Mouse (Mus musculus) forebrain, embryonic 10.5 days (tissue): ENCODE data around the gene Vmn1r168. TPM values are rescaled to one million over a fixed set of nuclear protein-coding genes. Genes with fewer than 3 reads are reported as not detected.
"Not testable (repeated sequence)": the region's sequence is repeated elsewhere in the genome, so short reads cannot be mapped to it uniquely, and the experiment has no call there.

ENCODE experiments used
- DNase-seq: peaks from one replicate; pipeline ENCODE4 v3.0.0-alpha.2; 2017; ENCODE audit warnings: low spot score; ENCODE audit errors: extremely low spot score
- H3K27ac ChIP-seq: fragments of 300-500 bp; sonication (generic); 2 replicates; pipeline ENCODE4 v1.5.1; 2016; ENCODE audit warnings: mild to moderate bottlenecking
- H3K27me3 ChIP-seq: fragments of 300-500 bp; sonication (generic); 2 replicates; pipeline ENCODE4 v1.6.1; 2016; ENCODE audit warnings: mild to moderate bottlenecking; ENCODE audit not compliant: poor library complexity, severe bottlenecking
- H3K36me3 ChIP-seq: fragments of 300-500 bp; sonication (generic); replicated peaks from 2 replicates; pipeline ENCODE4 v1.6.1; 2016; ENCODE audit warnings: mild to moderate bottlenecking, moderate library complexity
- H3K4me1 ChIP-seq: fragments of 300-500 bp; sonication (generic); 2 replicates; pipeline ENCODE4 v1.6.1; 2016
- H3K4me3 ChIP-seq: fragments of 300-500 bp; sonication (generic); 2 replicates; pipeline ENCODE4 v1.5.1; 2016; ENCODE audit warnings: mild to moderate bottlenecking, moderate library complexity
- H3K9me3 ChIP-seq: fragments of 300-500 bp; sonication (generic); 2 replicates; pipeline ENCODE4 v1.6.1; 2016; ENCODE audit warnings: mild to moderate bottlenecking, moderate library complexity
- WGBS: fragments of 180-500 bp; shearing (Covaris S2); methylation state at CpG from one replicate; pipeline ENCODE4 v1.1.7; 2016; 5-methylcytosine and 5-hydroxymethylcytosine counted together
- polyA plus RNA-seq: library from polyadenylated mRNA; unstranded; fragments of >200 nt; fragmentation: Nextera tagmentation; extraction: Ambion mirVana; gene quantifications from 2 replicates; pipeline ENCODE4 v1.2.1, GENCODE M21; 2016

The Vmn1r168 gene
- polyA plus RNA-seq = not detected in 2 replicates

- not testable (repeated sequence) for H3K36me3 ChIP-seq, DNase-seq, H3K27ac ChIP-seq, H3K4me1 ChIP-seq, H3K4me3 ChIP-seq, H3K27me3 ChIP-seq
- H3K9me3 ChIP-seq = peaks cover 31% of the 10 kb centered on the region
- WGBS = no CpG with 5 or more reads among the region's 1 CpGs
These were observed at the start of gene Vmn1r168 for GRCm38 (mm10) chr7:23539432-23539831. Gene Vmn1r168 (plus strand): TSS chr7:23539732.

GRCm38 (mm10) chr7:23507106-23507505 lies 32.4 kb upstream of the Vmn1r168 start, which contains the start of gene Vmn1r167:
Gene Vmn1r167 (minus strand): TSS chr7:23507206.
- not testable (repeated sequence) for H3K27me3 ChIP-seq, H3K27ac ChIP-seq, DNase-seq, H3K36me3 ChIP-seq, H3K4me3 ChIP-seq, H3K4me1 ChIP-seq
- WGBS = 89% methylated on average over 2 of the region's 2 CpGs
- H3K9me3 ChIP-seq = peaks cover 45% of the 10 kb centered on the region

- peaks cover 33% of the 10 kb centered on the region; the same call in 1 of the 2 replicates for H3K9me3 ChIP-seq
- H3K27me3 ChIP-seq, H3K4me3 ChIP-seq, H3K36me3 ChIP-seq, H3K27ac ChIP-seq, H3K4me1 ChIP-seq, DNase-seq: not testable (repeated sequence)
- WGBS = 85% methylated on average over 1 of the region's 2 CpGs
These were observed 35.7 kb downstream of the Vmn1r168 start, which contains the start of gene Vmn1r169 for GRCm38 (mm10) chr7:23575226-23575625. Gene Vmn1r169 (plus strand): TSS chr7:23575526.

Other genes with a start within 250 kb of the Vmn1r168 start
- not detected in 2 replicates for gene Nlrp4e, start 238.5 kb upstream of the Vmn1r168 start, polyA plus RNA-seq
- gene Nlrp5, start 153.8 kb upstream of the Vmn1r168 start, polyA plus RNA-seq = not detected in 2 replicates
- not detected in 2 replicates for gene Vmn1r167, start 32.5 kb upstream of the Vmn1r168 start, polyA plus RNA-seq
- not detected in 2 replicates for gene Vmn1r169, start 35.8 kb downstream of the Vmn1r168 start, polyA plus RNA-seq
- not detected in 2 replicates for gene Vmn1r170, start 66.4 kb downstream of the Vmn1r168 start, polyA plus RNA-seq
- not detected in 2 replicates for gene Vmn1r171, start 91.0 kb downstream of the Vmn1r168 start, polyA plus RNA-seq
- gene Vmn1r172, start 118.6 kb downstream of the Vmn1r168 start, polyA plus RNA-seq = not detected in 2 replicates
- not detected in 2 replicates for gene Vmn1r173, start 161.0 kb downstream of the Vmn1r168 start, polyA plus RNA-seq
- not detected in 2 replicates for gene Vmn1r174, start 212.5 kb downstream of the Vmn1r168 start, polyA plus RNA-seq